Mouse (Mus musculus) heart, postnatal 25 days (tissue): ENCODE data around the gene Ccdc190. TPM values are rescaled to one million over a fixed set of nuclear protein-coding genes. Genes with fewer than 3 reads are reported as not detected.

Source experiments
- DNase-seq: peaks from one replicate; pipeline ENCODE4 v3.0.0; 2022; ENCODE audit warnings: low spot score
- intact Hi-C: fragments of 180-260 bp; cut with DNase I; formaldehyde crosslinking; loops from one replicate; pipeline ENCODE4 v1.15.1; 2025
- total RNA-seq, 2 experiments: library from RNA; stranded (reverse); gene quantifications; 2 replicates each; pipeline ENCODE4 v1.2.3; 2021

Gene Ccdc190
- total RNA-seq, 2 experiments from 2014 or later = 0.13 to 0.20 TPM

DNA sequence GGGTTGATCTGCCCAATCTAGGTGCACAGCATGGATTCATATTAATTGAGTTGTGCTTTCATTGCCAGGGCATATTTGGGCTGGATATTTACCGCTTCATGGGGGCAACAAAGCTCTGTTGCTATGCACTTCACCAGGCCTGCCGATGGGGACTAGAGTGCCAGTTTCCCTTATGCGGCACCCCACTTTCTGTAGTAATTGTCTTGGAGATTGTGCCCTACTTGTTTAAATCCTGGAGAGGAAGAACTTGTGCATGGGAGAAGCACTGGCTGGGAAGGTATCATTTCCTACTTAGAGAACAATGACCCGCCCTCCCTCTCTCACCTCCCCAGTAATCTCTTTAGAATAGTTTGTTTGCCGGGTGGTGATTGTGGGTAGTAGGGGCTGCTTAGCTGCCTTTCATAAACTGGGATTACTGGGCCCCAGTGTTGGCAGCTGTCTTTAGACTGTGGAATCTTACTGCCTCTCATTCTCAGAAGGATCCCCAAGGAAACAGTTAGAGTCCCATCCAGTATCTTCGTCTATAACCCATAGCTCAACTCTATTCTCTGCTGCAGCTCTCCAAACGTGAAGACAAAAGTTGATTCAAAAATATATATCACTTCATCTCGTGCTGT, 587 bp upstream of the Ccdc190 start:
- no peak for DNase-seq
- intact Hi-C loops = no loop called here

DNA sequence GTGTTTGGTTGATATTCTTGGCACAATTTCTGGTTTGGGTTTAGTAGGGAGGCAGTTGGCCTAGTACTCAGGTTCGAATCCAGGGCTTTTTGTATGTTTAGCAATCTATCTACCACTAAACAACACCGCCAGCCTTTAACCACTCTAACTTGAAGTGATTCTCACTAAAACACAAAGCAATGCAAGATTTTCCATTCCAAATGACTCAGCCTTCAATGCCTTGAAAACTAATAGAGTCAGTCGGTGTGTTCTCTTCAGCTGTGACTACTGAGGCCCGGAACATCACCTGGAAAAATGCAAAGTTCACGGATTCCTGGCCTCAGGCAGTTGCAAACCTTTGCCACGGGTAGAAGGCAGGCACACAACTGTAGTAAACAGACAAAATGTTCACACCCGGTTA, 3.2 kb downstream of the Ccdc190 start:
- intact Hi-C loops = no loop called here
- no peak for DNase-seq

DNA sequence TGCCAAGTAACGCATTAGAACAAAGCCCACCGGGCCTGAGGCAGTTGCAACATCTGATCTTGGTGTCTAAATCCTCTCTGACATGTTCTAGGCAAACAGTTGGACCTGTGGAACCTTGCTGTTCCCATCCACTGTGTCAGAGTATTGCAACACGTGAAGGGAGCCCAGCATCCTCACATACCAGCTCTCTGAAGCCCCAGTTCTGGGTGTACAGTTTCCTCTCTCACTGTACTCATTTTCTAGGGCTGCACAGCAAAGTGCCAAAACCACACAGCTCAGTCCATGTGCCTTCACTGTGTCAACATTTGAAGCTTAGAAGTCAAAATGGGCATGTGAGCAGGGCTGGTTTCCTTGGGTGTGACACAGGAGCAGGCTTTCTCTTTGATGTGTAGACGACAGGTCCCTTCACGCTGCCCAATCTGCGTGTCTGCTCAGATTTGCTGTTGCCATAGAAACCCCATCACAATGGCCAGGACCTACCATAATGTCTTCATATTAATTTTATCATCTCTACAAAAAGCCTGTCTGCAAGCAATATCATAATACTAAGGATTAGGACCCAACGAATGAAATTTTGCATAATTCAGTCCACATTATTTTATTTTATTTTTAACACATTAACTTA, 3.8 kb downstream of the Ccdc190 start:
- DNase-seq = no peak
- intact Hi-C loops = no loop called here

DNA sequence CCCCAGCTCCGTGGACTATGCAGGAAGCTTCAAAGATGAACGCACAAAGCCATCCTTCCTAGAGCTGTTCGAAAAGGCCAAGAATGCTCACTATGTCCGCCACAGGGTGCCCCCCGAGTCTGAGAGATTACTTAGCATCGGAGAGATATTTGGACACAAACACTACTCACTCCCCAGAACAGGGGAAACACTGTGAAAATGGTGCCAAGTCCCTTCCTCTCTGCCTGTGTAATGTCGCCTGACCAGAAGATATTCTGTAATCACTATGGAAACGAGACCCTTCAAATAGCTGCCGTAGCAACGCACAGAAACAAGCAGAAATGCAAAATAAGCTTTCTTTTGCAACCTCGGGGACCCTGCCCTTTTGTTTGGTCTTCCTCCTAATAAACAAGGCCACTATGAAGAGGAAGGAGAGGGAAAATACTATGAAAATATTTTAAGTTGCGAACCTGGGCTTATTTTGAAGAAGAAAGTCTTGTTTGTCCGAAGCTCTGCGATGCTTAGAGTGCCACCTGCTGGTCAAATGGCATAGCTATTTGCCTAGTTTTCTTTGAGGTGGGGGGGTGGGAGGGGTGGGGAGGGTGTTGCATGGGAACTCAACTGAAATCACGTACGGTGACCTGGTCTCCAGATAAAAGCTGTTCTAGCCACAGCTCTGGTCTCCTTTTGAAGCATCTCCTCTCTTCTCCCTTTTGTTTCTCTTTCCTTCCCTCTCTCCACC, 5.7 kb downstream of the Ccdc190 start:
- intact Hi-C loops = loop anchor here (2.0 kb wide), 1 partner anchor 401 kb away; no protein-coding TSS in a partner anchor
- no peak for DNase-seq

DNA sequence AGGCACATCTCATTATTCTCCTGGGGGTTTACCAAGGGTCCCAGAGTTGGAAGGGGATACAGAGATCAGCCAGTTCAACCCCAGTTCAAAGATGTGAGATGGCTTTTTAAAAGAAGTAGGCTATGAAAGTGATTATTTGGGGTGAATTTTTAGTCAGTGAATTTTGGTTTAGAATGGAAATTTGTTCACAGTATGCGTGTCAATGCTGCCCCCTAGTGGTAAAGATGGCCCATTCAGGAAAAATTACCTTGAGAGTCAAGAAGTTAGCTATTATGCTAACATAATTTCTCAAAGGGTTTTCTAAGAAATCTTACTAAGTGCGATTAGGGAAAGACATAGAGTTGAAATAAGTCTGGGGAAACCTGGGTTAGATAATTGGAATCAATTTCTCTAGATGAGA, 10.9 kb downstream of the Ccdc190 start:
- no peak for DNase-seq
- intact Hi-C loops = loop anchor here (5.0 kb wide), 2 partner anchors 198 to 267 kb away; no protein-coding TSS in a partner anchor

DNA sequence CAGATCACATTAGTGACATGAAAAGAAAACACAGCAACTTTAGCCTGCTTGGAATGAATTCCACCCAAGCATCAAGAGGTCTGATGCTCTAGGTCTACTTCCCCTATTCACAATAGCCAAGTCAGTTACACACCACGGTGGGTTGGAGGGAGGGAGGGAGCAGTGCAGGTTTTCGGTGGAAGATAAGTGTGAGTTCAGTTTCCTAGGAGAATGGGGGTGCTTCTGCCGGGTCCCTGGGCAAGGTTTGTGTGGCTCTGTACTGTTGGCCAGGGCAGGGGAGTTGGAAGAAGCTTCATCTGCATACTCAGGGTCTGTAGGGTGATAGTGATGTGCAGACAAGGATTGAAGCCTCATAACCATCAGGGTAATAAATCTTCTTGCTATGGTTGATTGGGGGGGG, 17.6 kb downstream of the Ccdc190 start:
- intact Hi-C loops = no loop called here
- DNase-seq = no peak

DNA sequence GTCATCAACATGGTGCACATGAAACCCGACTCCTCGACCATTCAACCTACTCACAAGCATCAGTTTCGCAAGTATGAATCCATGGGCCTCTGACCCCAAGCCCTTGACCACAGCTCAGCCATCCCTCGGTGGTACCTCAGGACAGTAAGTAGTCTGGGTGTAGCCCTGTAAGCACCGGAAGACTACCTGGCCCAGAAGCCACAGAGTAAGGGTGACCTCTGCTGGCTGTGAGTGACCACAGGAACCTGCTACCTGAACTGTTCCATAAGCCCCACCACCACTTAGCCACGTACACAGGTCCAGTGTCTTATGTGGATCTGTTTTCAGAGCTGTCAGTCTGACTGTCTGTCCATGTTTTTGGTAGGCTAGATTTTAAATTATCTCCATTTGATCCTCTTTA, 19.2 kb downstream of the Ccdc190 start:
- no peak for DNase-seq
- intact Hi-C loops = no loop called here

DNA sequence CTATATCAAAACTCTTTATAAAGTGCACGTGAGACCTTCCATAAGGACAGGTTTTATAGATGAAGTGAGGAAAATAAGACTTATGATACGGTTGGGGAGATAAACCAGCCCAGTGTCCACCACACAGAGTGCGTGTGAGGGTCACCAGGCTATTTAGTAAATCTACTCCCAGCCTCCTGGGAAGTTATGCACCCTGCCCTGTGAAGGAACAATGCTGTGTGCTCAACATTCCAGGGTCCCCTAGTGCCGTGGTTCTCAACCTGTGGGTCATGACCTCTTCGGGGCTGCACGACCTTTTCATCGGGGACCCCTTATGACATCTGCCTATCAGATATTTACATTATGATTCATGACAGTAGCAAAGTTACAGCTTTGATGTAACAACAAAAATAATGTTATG, 19.8 kb downstream of the Ccdc190 start:
- intact Hi-C loops = no loop called here
- DNase-seq = no peak

DNA sequence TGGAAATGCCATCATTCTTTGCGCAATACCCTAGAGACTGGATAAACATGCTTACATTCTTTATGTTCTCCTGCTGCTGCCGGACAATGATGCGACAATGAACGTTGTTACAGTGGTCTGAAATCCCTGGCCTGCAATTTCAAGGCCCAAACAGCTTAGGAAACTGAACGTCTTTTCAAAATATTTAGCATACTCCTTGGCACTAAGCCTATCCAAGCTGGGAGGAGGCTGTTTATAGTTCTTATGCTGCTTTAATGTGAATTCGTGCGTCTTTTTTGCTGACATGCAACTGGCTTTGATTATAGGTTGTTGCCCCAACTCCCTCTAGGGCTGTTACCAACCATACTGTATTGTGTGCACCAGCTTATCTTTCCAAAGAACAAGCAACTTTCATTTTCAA, 20.4 kb downstream of the Ccdc190 start:
- intact Hi-C loops = no loop called here
- no peak for DNase-seq

DNA sequence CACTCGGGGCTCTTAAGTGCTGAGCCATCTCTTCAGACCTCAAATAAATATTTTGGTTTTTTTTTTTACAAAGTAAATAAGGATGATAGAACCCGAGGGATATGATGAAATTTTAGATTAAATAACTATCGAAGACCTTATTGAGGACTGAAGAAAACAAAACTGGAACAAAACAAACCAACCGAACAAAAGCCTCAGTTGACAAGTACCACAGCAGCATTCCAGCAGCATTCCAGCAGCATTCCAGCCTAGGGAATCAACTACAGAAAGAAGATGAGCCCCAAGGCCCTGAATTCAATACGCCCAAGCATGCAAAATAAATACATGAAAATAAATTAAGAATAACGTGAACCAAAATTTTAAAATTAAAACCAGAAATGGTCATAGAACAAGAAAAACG, 21.5 kb downstream of the Ccdc190 start:
- no peak for DNase-seq
- intact Hi-C loops = no loop called here

DNA sequence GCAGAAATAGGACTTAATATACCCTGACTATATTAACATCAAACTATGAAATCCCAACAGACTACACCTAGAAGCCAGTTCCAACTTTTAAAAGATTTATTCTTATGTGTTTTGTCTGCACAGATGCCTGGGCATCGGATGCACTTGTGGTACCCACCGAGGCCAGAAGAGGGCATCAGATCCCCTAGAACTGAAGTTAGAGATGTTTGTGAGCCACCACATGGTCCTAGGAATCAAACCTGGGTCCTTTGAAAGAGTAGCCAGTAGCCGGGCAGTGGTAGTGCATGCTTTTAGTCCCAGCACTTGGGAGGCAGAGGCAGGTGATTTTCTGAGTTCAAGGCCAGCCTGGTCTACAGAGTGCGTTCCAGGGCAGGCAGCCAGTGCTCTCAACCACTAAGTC, 22.2 kb downstream of the Ccdc190 start:
- intact Hi-C loops = no loop called here
- no peak for DNase-seq

DNA sequence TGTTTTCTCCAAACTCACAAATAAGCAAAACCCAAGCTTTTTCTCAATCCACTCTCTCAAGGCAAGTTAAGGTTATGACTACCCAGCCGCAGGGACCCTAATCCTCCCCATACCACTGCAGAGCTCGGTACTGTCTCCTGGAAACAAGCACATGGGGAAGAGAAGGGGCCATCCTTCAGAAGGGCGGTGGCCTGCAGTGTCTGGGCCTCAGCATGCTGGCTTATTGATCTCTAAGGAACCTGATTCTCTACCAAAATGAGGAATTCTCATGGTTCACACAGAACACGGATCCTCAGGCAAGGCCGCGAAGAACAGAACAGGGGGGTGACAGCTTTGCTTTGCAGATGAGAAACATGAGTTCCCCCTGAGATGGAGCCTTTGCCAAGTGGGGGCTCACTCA, 23.1 kb downstream of the Ccdc190 start:
- intact Hi-C loops = no loop called here

DNA sequence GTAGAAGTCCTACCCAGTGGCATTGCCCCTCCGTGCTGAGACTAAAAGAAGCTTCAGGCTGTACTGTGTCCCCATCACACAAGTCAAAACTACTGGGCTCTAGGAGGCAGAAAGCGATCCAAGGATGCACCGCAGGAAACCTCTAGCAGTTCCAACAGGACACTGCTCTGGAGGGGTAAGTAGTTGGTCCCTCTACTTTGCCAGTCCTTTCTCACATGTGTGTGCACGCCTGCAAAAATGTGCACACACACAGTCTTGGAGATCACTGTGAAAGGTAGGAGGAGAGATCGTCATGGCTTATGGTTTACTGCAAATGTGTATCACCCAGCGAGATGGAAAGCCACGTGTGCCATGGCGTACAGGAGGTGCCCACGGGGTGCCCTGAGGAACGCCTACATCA, 24.2 kb downstream of the Ccdc190 start:
- DNase-seq = no peak
- intact Hi-C loops = no loop called here

More for the DNA sequence above, 23.1 kb downstream of the Ccdc190 start:
- DNase-seq = no peak

DNA sequence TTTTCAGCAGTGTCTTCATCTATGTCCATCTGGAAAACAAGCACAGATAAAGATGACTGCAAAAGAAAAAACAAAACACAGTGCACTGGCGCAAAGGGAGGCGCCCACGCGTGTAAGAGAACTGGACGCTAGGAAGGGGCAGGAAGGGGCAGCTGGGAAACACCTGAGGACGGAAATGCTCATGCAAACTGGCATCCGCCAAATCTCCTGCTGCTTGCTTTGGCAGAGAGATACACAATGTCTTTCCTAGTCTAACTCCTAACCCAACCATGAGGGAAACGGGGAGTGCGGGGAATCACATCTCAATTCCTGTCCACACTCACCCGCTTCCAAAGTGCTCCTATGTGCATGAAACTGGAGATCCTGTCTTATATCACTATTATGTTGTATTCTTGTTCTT, 24.7 kb downstream of the Ccdc190 start:
- intact Hi-C loops = no loop called here
- DNase-seq = no peak

DNA sequence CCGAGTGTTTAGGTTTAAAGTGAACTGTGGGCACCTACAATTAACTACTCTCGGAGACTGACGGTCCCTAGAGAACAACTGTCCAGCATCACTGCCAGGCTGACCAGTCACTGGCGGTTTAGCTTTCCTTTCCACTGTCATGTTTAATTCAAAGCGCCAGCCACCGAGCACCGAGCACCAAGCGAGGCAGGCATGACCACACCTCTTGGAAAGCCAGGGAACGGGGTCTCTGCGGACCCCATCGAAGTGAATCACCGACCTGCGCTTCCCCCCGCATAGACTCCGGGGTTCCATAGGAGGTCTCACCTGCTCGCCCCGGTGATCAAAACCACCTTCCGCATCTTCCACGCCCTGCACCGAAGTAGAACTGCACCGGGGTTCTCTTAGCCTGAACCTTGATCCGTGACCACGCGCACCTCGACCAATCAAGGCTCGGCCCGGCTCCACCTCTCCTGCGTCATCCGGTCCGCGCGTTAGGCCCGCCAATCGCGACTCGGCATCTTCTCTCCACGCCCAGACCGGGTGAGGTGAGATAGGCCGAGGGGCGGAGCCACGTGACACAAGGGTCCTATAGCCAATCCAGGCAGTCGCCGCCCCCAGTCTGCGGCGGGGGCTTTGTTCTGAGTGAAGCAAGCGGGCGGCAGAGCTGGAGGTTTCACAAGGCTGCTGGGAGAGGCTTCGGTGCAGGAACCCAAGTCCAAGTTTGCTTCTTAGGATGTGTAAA, 40.5 kb downstream of the Ccdc190 start, which contains the start of gene Hsd17b7:
Hsd17b7 (minus strand) TSS at position 450 of the 724 bp plus-strand sequence.
- intact Hi-C loops = loop anchor here (5.0 kb wide), 1 partner anchor 168 kb away; no protein-coding TSS in a partner anchor
- peak; percentile 98 for DNase-seq

DNA sequence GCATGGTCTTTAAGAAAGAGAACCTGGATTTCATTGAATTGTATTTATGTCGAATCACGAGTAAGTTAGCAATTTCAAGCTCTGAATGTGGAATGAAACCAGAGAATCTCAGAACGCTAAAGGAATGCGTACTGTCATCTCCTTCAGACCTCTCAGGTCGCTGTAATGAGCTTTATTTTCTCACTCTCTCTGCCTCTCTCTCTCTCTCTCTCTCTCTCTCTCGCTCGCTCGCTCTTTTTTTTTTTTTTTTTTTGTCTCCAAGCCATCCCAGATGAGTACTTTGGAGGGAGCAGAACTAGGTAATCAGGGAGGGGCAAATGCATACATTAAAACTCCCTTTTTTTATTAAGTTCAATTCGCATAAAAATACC, 41.1 kb downstream of the Ccdc190 start:
- DNase-seq = no peak
- intact Hi-C loops = loop anchor here (5.0 kb wide), 1 partner anchor 168 kb away; no protein-coding TSS in a partner anchor

DNA sequence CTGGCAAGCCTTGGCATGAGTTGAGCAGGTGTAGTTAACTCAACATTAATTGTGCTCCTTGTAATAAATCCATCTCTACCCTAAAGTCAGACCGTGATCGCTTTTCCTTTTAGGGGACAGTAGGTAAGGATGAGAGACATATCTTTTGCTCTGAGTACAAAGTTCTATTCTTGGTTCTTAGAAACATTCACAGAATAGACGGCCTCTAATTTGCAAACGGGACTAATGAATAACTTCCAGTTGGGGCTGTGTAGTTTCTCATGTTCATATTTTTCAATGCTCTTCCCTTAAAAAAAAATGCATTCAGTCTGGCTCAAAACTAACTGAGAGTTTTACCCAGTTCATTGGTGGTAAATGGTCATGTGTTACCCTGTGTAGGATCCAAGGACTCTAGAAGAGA, 42.5 kb downstream of the Ccdc190 start:
- DNase-seq = no peak
- intact Hi-C loops = no loop called here

DNA sequence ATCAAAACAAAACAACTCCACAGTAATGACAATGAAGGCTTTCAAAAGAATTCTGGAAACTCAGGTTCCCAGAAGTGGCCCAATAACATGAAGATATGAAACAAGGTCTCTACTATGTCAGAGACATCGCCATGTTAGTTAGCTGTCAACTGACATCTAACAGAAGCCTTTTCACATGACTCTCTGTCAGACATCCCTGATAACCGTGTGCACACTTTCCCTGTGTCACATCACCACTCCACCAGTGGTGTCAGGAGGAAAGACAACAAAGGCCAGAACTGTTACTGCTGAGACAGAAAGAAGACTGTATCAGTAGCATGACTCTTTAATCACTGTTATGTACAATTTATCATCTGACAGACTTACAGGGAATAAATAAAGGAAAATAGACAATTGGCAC, 43.5 kb downstream of the Ccdc190 start:
- intact Hi-C loops = no loop called here
- no peak for DNase-seq

DNA sequence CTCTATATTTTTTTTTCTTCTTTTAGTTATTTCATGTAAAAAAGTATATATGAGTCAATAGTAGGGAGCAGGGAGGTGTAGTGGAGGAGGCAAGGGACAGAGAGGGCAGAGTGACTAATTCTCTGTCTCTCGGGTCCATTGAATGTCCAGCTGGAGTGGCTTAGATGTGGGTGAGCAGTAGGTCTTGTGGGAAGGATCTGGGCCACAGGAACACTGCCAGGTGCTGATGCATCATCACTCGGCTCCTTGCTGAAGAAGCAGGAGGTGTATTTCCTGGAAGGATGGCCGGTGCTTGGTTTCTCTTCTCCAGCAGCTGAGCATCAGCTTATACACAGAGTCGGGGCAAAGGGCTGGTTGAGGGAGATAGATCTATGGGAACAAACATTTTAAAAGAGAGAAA, 49.2 kb downstream of the Ccdc190 start:
- intact Hi-C loops = no loop called here
- no peak for DNase-seq
